Mouse (Mus musculus): ENCODE measurements around the gene Gm20828.
"Not testable (repeated sequence)": the region's sequence is repeated elsewhere in the genome, so short reads cannot be mapped to it uniquely, and the experiment has no call there.

Gene Gm20828

GRCm38 (mm10) chrY:11199274-11199673 is at the start of gene Gm20828:
Gene Gm20828, minus strand, starts transcription at chrY:11199374.
- DNase-seq (ENCODE audit: low spot score), result not testable (repeated sequence)
